Mouse (Mus musculus) heart, embryonic 12.5 days (tissue): Measurements from ENCODE around the gene Gm17428. TPM values are rescaled to one million over a fixed set of nuclear protein-coding genes. Genes with fewer than 3 reads are reported as not detected.
"Not testable (repeated sequence)": the region's sequence is repeated elsewhere in the genome, so short reads cannot be mapped to it uniquely, and the experiment has no call there.

Experiments
- ATAC-seq: fragments of 200-750 bp; cut with Nextera tagmentation; 2 replicates; pipeline ENCODE4 v1.8.0; 2017; ENCODE audit warnings: moderate TSS enrichment, moderate library complexity; ENCODE audit not compliant: insufficient number of reproducible peaks, low FRiP score
- H3K27ac ChIP-seq: fragments of 300-500 bp; sonication (generic); 2 replicates; pipeline ENCODE4 v1.5.1; 2016; ENCODE audit warnings: mild to moderate bottlenecking, moderate library complexity; ENCODE audit not compliant: poor library complexity, severe bottlenecking
- H3K27me3 ChIP-seq: fragments of 300-500 bp; sonication (generic); replicated peaks from 2 replicates; pipeline ENCODE4 v1.6.1; 2016; ENCODE audit warnings: mild to moderate bottlenecking, moderate library complexity
- H3K36me3 ChIP-seq: fragments of 300-500 bp; sonication (generic); 2 replicates; pipeline ENCODE4 v1.6.1; 2016; ENCODE audit warnings: mild to moderate bottlenecking, moderate library complexity
- H3K4me1 ChIP-seq: fragments of 300-500 bp; sonication (generic); replicated peaks from 2 replicates; pipeline ENCODE4 v1.6.1; 2016; ENCODE audit warnings: mild to moderate bottlenecking
- H3K4me2 ChIP-seq: fragments of 300-500 bp; sonication (generic); 2 replicates; pipeline ENCODE4 v1.6.1; 2016; ENCODE audit warnings: mild to moderate bottlenecking, moderate library complexity
- H3K4me3 ChIP-seq: fragments of 300-500 bp; sonication (generic); 2 replicates; pipeline ENCODE4 v1.5.1; 2016; ENCODE audit warnings: mild to moderate bottlenecking
- H3K9ac ChIP-seq: fragments of 300-500 bp; sonication (generic); 2 replicates; pipeline ENCODE4 v1.6.1; 2016; ENCODE audit warnings: mild to moderate bottlenecking, moderate library complexity
- H3K9me3 ChIP-seq: fragments of 300-500 bp; sonication (generic); replicated peaks from 2 replicates; pipeline ENCODE4 v1.6.1; 2016; ENCODE audit warnings: mild to moderate bottlenecking, moderate library complexity
- WGBS: fragments of 180-500 bp; shearing (Covaris S2); methylation state at CpG from one replicate; pipeline ENCODE4 v1.1.7; 2016; 5-methylcytosine and 5-hydroxymethylcytosine counted together
- polyA plus RNA-seq: library from polyadenylated mRNA; unstranded; fragments of >200 nt; fragmentation: Nextera tagmentation; extraction: Ambion mirVana; gene quantifications from 2 replicates; pipeline ENCODE4 v1.2.1, GENCODE M21; 2016

Gm17428 gene
- polyA plus RNA-seq, 1 experiment from 2014 or later: not detected

- Histone ChIP-seq H3K27me3 (peaks cover 8% of the 10 kb centered on the region), H3K4me3 (no peak overlapping the region), H3K36me3 (peaks cover 89% of the 10 kb centered on the region), H3K9me3 (no peaks in the 10 kb centered on the region), H3K9ac (no peak overlapping the region), H3K4me2 (no peak overlapping the region), H3K4me1 (peaks cover 33% of the 10 kb centered on the region), H3K27ac (peak overlapping the region; percentile 13; the same call in 1 of the 2 replicates)
- WGBS: 74% methylated on average over 6 of the region's 6 CpGs
- ATAC-seq: no peak
Measured at GRCm38 (mm10) chr14:54951587-54951986, 25.1 kb upstream of the Gm17428 start.

GRCm38 (mm10) chr14:54953664-54954206 is 23.0 kb upstream of the Gm17428 start:
- no peak for ATAC-seq
- Histone ChIP-seq H3K27ac (peak overlapping the region; percentile 15; the same call in 1 of the 2 replicates), H3K36me3 (peaks cover 90% of the 10 kb centered on the region), H3K4me3 (no peak overlapping the region), H3K27me3 (peaks cover 8% of the 10 kb centered on the region), H3K4me2 (no peak overlapping the region), H3K9ac (no peak overlapping the region), H3K9me3 (no peaks in the 10 kb centered on the region), H3K4me1 (peaks cover 27% of the 10 kb centered on the region)
- WGBS: 74% methylated on average over 8 of the region's 8 CpGs

GRCm38 (mm10) chr14:54954474-54954873 is 22.3 kb upstream of the Gm17428 start:
- Histone ChIP-seq H3K9me3 (no peaks in the 10 kb centered on the region), H3K36me3 (peaks cover 90% of the 10 kb centered on the region), H3K4me2 (no peak overlapping the region), H3K9ac (no peak overlapping the region), H3K27ac (0 out of 2 replicates have a peak overlapping the region, but pooled peaks have one; percentile 15), H3K27me3 (peaks cover 6% of the 10 kb centered on the region), H3K4me1 (peaks cover 24% of the 10 kb centered on the region), H3K4me3 (no peak overlapping the region)
- ATAC-seq: no peak
- WGBS: 65% methylated on average over 3 of the region's 3 CpGs

GRCm38 (mm10) chr14:54955481-54955880 is 21.3 kb upstream of the Gm17428 start:
- H3K27ac ChIP-seq: no peak overlapping the region
- WGBS: 63% methylated on average over 3 of the region's 3 CpGs
- no peak overlapping the region for H3K4me3 ChIP-seq
- ATAC-seq: no peak
- H3K4me2 ChIP-seq: no peak overlapping the region
- no peaks in the 10 kb centered on the region for H3K9me3 ChIP-seq
- H3K36me3 ChIP-seq: peaks cover 90% of the 10 kb centered on the region
- H3K9ac ChIP-seq: no peak overlapping the region
- H3K27me3 ChIP-seq: no peaks in the 10 kb centered on the region
- peaks cover 24% of the 10 kb centered on the region for H3K4me1 ChIP-seq

GRCm38 (mm10) chr14:54956533-54956932 is 20.2 kb upstream of the Gm17428 start:
- peak overlapping the region; percentile 20; the same call in 1 of the 2 replicates for H3K4me2 ChIP-seq
- H3K4me3 ChIP-seq: peak overlapping the region; percentile 7; the same call in 1 of the 2 replicates
- H3K36me3 ChIP-seq: peaks cover 91% of the 10 kb centered on the region
- peaks cover 34% of the 10 kb centered on the region for H3K4me1 ChIP-seq
- H3K9me3 ChIP-seq: no peaks in the 10 kb centered on the region
- H3K27ac ChIP-seq: 0 out of 2 replicates have a peak overlapping the region, but pooled peaks have one; percentile 15
- H3K27me3 ChIP-seq: no peaks in the 10 kb centered on the region
- 72% methylated on average over 9 of the region's 9 CpGs for WGBS
- ATAC-seq: no peak
- H3K9ac ChIP-seq: peak overlapping the region; percentile 46

- Histone ChIP-seq H3K27me3 (no peaks in the 10 kb centered on the region), H3K27ac (peak overlapping the region; percentile 49; the same call in 1 of the 2 replicates)
Measured at GRCm38 (mm10) chr14:54958503-54958902, 18.2 kb upstream of the Gm17428 start.

GRCm38 (mm10) chr14:54959197-54959596 is 17.5 kb upstream of the Gm17428 start:
- H3K27ac ChIP-seq: peak overlapping the region; percentile 32; the same call in 1 of the 2 replicates

More at GRCm38 (mm10) chr14:54958503-54958902, 18.2 kb upstream of the Gm17428 start:
- H3K9ac ChIP-seq: peak overlapping the region; percentile 41
- no peak for ATAC-seq
- peaks cover 47% of the 10 kb centered on the region for H3K4me1 ChIP-seq
- H3K36me3 ChIP-seq: peaks cover 89% of the 10 kb centered on the region
- 62% methylated on average over 4 of the region's 4 CpGs for WGBS
- no peaks in the 10 kb centered on the region for H3K9me3 ChIP-seq
- peak overlapping the region; percentile 68 for H3K4me2 ChIP-seq
- peak overlapping the region; percentile 20; the same call in 1 of the 2 replicates for H3K4me3 ChIP-seq

GRCm38 (mm10) chr14:54959853-54960613 is 16.7 kb upstream of the Gm17428 start:
- Histone ChIP-seq H3K4me1 (peaks cover 51% of the 10 kb centered on the region), H3K27ac (peak overlapping the region; percentile 94), H3K9ac (peak overlapping the region; percentile 88; the same call in 1 of the 2 replicates), H3K4me2 (peak overlapping the region; percentile 68), H3K4me3 (peak overlapping the region; percentile 61), H3K36me3 (peaks cover 86% of the 10 kb centered on the region)
- WGBS: 74% methylated on average over 12 of the region's 12 CpGs
- H3K9me3 ChIP-seq, H3K27me3 ChIP-seq: not testable (repeated sequence)
- 0 out of 2 replicates have a peak, but pooled peaks have one; percentile 1 for ATAC-seq

More at GRCm38 (mm10) chr14:54959197-54959596, 17.5 kb upstream of the Gm17428 start:
- no peak for ATAC-seq
- H3K36me3 ChIP-seq: peaks cover 89% of the 10 kb centered on the region
- H3K9ac ChIP-seq: peak overlapping the region; percentile 41
- peaks cover 51% of the 10 kb centered on the region for H3K4me1 ChIP-seq
- WGBS: 70% methylated on average over 3 of the region's 3 CpGs
- peak overlapping the region; percentile 61; the same call in 1 of the 2 replicates for H3K4me3 ChIP-seq
- peak overlapping the region; percentile 68 for H3K4me2 ChIP-seq
- no peaks in the 10 kb centered on the region for H3K9me3 ChIP-seq
- no peaks in the 10 kb centered on the region for H3K27me3 ChIP-seq

- peak overlapping the region; percentile 61 for H3K4me3 ChIP-seq
- peak overlapping the region; percentile 68 for H3K4me2 ChIP-seq
- 39% methylated on average over 10 of the region's 10 CpGs for WGBS
- peaks cover 51% of the 10 kb centered on the region for H3K4me1 ChIP-seq
- H3K27ac ChIP-seq: peak overlapping the region; percentile 94
- no peaks in the 10 kb centered on the region for H3K9me3 ChIP-seq
- peaks cover 82% of the 10 kb centered on the region for H3K36me3 ChIP-seq
- no peaks in the 10 kb centered on the region for H3K27me3 ChIP-seq
- no peak for ATAC-seq
- H3K9ac ChIP-seq: peak overlapping the region; percentile 88
Measured at GRCm38 (mm10) chr14:54960769-54961168, 16.0 kb upstream of the Gm17428 start.

GRCm38 (mm10) chr14:54961487-54961886 is 15.2 kb upstream of the Gm17428 start:
- Histone ChIP-seq H3K4me2 (peak overlapping the region; percentile 68), H3K4me3 (peak overlapping the region; percentile 61), H3K36me3 (peaks cover 76% of the 10 kb centered on the region), H3K4me1 (peaks cover 48% of the 10 kb centered on the region), H3K9ac (peak overlapping the region; percentile 88), H3K27ac (peak overlapping the region; percentile 94), H3K9me3 (no peaks in the 10 kb centered on the region), H3K27me3 (no peaks in the 10 kb centered on the region)
- ATAC-seq: no peak
- WGBS: 52% methylated on average over 5 of the region's 5 CpGs

GRCm38 (mm10) chr14:54962714-54963113 is 14.0 kb upstream of the Gm17428 start:
- WGBS: 46% methylated on average over 7 of the region's 7 CpGs
- Histone ChIP-seq H3K4me3 (peak overlapping the region; percentile 61), H3K4me2 (peak overlapping the region; percentile 68), H3K27me3 (no peaks in the 10 kb centered on the region), H3K4me1 (peaks cover 51% of the 10 kb centered on the region), H3K9me3 (no peaks in the 10 kb centered on the region), H3K36me3 (peaks cover 64% of the 10 kb centered on the region), H3K27ac (peak overlapping the region; percentile 94), H3K9ac (peak overlapping the region; percentile 88)
- no peak for ATAC-seq
